Mouse (Mus musculus) thymus, adult 2 months (tissue): ENCODE measurements at regions not wholly inside any gene's neighbourhood (a gene's known extent, or its start where the extent isn't known, plus 50 kb on each side); places are given as distances from the start of the nearest gene placed in this dataset.

Experiments
- CTCF ChIP-seq: fragments of 200-500 bp; IDR thresholded peaks from 2 replicates; pipeline ENCODE4 v1.5.1; 2012; ENCODE audit warnings: mild to moderate bottlenecking, control low read depth, low read length, moderate library complexity, borderline replicate concordance; ENCODE audit not compliant: control insufficient read depth, poor library complexity, insufficient read depth; ENCODE audit errors: extremely low read depth
- POLR2A ChIP-seq: fragments of 200-500 bp; IDR thresholded peaks from 2 replicates; pipeline ENCODE4 v1.6.1; 2012; ENCODE audit warnings: mild to moderate bottlenecking, low read length, control low read depth, moderate library complexity; ENCODE audit not compliant: control insufficient read depth, poor library complexity, insufficient read depth; ENCODE audit errors: extremely low read depth

GRCm38 (mm10) chr13:117401245-117401644 lies 180.4 kb upstream of the Gm17509 start:
- TF ChIP-seq CTCF, result no peak
- TF ChIP-seq POLR2A, result no peak
